ENCODE assay signal across 41 mouse cellular contexts in genomic region chr13:56304453-56304852, GRCm38 (mm10). TPM values are rescaled to one million over a fixed set of nuclear protein-coding genes. Genes with fewer than 3 reads are reported as not detected.
DNase-seq lines count a peak whose midpoint lies in the region; ATAC-seq and TF ChIP-seq lines count a peak whose summit lies in the region.
"Had no signal": no experiment of that assay in that cellular context is flagged by ENCODE, and none has a peak within 500 bp of the region (broad histone marks: within the 10 kb centered on the region; RNA-seq: fewer than 3 reads in every experiment).

No protein-coding gene starts in this region.

- 57% methylated on average over 4 of the region's 4 CpGs for WGBS in kidney, postnatal 0 days
- WGBS in embryonic facial prominence, embryonic 13.5 days = 47% methylated on average over 4 of the region's 4 CpGs
- WGBS in limb, embryonic 10.5 days = 52% methylated on average over 4 of the region's 4 CpGs
- WGBS in limb, embryonic 15.5 days = 26% methylated on average over 4 of the region's 4 CpGs
- WGBS in midbrain, embryonic 11.5 days = 67% methylated on average over 4 of the region's 4 CpGs

- no peak overlapping the region for H3K27ac ChIP-seq in kidney, postnatal 0 days
- H3K27ac ChIP-seq in embryonic facial prominence, embryonic 13.5 days = 0 out of 2 replicates have a peak overlapping the region, but pooled peaks have one; percentile 57
- peak overlapping the region; percentile 81 for H3K27ac ChIP-seq in limb, embryonic 10.5 days
- peak overlapping the region; percentile 89 for H3K27ac ChIP-seq in limb, embryonic 15.5 days
- no peak overlapping the region for H3K27ac ChIP-seq in midbrain, embryonic 11.5 days (ENCODE audit: low read depth, low read length)
- H3K27ac ChIP-seq: hindbrain, embryonic 12.5 days; hindbrain, postnatal 0 days; intestine, embryonic 15.5 days; layer of hippocampus, adult 2 months; liver, embryonic 12.5 days; neural tube, embryonic 15.5 days; stomach, embryonic 15.5 days had no signal

- no peaks in the 10 kb centered on the region for H3K9me3 ChIP-seq in kidney, postnatal 0 days (replicated peaks; ENCODE audit: low read length)
- no peaks in the 10 kb centered on the region for H3K9me3 ChIP-seq in embryonic facial prominence, embryonic 13.5 days
- H3K9me3 ChIP-seq in limb, embryonic 10.5 days (replicated peaks) = no peaks in the 10 kb centered on the region
- no peaks in the 10 kb centered on the region for H3K9me3 ChIP-seq in limb, embryonic 15.5 days
- no peaks in the 10 kb centered on the region for H3K9me3 ChIP-seq in midbrain, embryonic 11.5 days (ENCODE audit: control insufficient read depth, low read length)
- H3K9me3 ChIP-seq: embryonic facial prominence, embryonic 15.5 days; hindbrain, embryonic 12.5 days; intestine, embryonic 15.5 days; liver, embryonic 12.5 days; neural tube, embryonic 15.5 days; stomach, embryonic 15.5 days had no signal

- H3K9ac ChIP-seq in kidney, postnatal 0 days (ENCODE audit: low read depth, low read length) = no peak overlapping the region
- no peak overlapping the region for H3K9ac ChIP-seq in embryonic facial prominence, embryonic 13.5 days
- H3K9ac ChIP-seq in limb, embryonic 15.5 days = no peak overlapping the region
- no peak overlapping the region for H3K9ac ChIP-seq in midbrain, embryonic 11.5 days (ENCODE audit: low read length)
- H3K9ac ChIP-seq: embryonic facial prominence, embryonic 15.5 days; hindbrain, embryonic 12.5 days; intestine, embryonic 15.5 days; liver, embryonic 12.5 days; liver, postnatal 0 days; neural tube, embryonic 15.5 days; stomach, embryonic 15.5 days had no signal

- ATAC-seq in kidney, postnatal 0 days (replicated peaks; ENCODE audit: low FRiP score, low read depth) = no peak
- ATAC-seq in embryonic facial prominence, embryonic 13.5 days (ENCODE audit: insufficient number of reproducible peaks, insufficient read depth, low FRiP score, low TSS enrichment, low read depth) = no peak
- no peak for ATAC-seq in limb, embryonic 15.5 days (ENCODE audit: insufficient number of reproducible peaks, low FRiP score, low TSS enrichment, low read depth)
- no peak for ATAC-seq in midbrain, embryonic 11.5 days (ENCODE audit: low FRiP score)
- ATAC-seq: activated CD4-positive, CD25-positive, alpha-beta regulatory T cell, adult 4 months; forebrain, embryonic 14.5 days; hindbrain, postnatal 0 days; intestine, embryonic 15.5 days; liver, embryonic 12.5 days; liver, postnatal 0 days had no signal

- no peaks in the 10 kb centered on the region for H3K27me3 ChIP-seq in kidney, postnatal 0 days (ENCODE audit: insufficient read depth, low read length)
- H3K27me3 ChIP-seq in embryonic facial prominence, embryonic 13.5 days = no peaks in the 10 kb centered on the region
- H3K27me3 ChIP-seq in limb, embryonic 10.5 days (ENCODE audit: low read depth, poor library complexity, severe bottlenecking) = no peaks in the 10 kb centered on the region
- H3K27me3 ChIP-seq in limb, embryonic 15.5 days = no peaks in the 10 kb centered on the region
- no peaks in the 10 kb centered on the region for H3K27me3 ChIP-seq in midbrain, embryonic 11.5 days (ENCODE audit: control insufficient read depth, insufficient read depth, low read length)
- H3K27me3 ChIP-seq: embryonic facial prominence, embryonic 15.5 days; intestine, embryonic 15.5 days had no signal

- H3K4me3 ChIP-seq in kidney, postnatal 0 days (replicated peaks; ENCODE audit: low read depth, low read length) = no peak overlapping the region
- H3K4me3 ChIP-seq in embryonic facial prominence, embryonic 13.5 days = no peak overlapping the region
- no peak overlapping the region for H3K4me3 ChIP-seq in limb, embryonic 10.5 days
- H3K4me3 ChIP-seq in limb, embryonic 15.5 days = no peak overlapping the region
- H3K4me3 ChIP-seq in midbrain, embryonic 11.5 days (ENCODE audit: low read depth, low read length) = no peak overlapping the region
- H3K4me3 ChIP-seq: embryonic facial prominence, embryonic 15.5 days; hindbrain, embryonic 12.5 days; intestine, embryonic 15.5 days; layer of hippocampus, adult 2 months; liver, embryonic 12.5 days; neural tube, embryonic 15.5 days; stomach, embryonic 15.5 days had no signal

- no peak overlapping the region for H3K4me2 ChIP-seq in kidney, postnatal 0 days (ENCODE audit: low read length)
- H3K4me2 ChIP-seq in embryonic facial prominence, embryonic 13.5 days = no peak overlapping the region
- H3K4me2 ChIP-seq in limb, embryonic 15.5 days = 0 out of 2 replicates have a peak overlapping the region, but pooled peaks have one; percentile 10
- no peak overlapping the region for H3K4me2 ChIP-seq in midbrain, embryonic 11.5 days
- H3K4me2 ChIP-seq: embryonic facial prominence, embryonic 15.5 days; heart, embryonic 11.5 days; hindbrain, embryonic 12.5 days; intestine, embryonic 15.5 days; liver, embryonic 12.5 days; neural tube, embryonic 15.5 days; stomach, embryonic 15.5 days had no signal

- no peak for TF ChIP-seq CTCF in kidney, postnatal 0 days (IDR thresholded peaks at IDR 0.05; ENCODE audit: low read depth)

- no peaks in the 10 kb centered on the region for H3K36me3 ChIP-seq in kidney, postnatal 0 days (ENCODE audit: insufficient read depth, low read length)
- no peaks in the 10 kb centered on the region for H3K36me3 ChIP-seq in embryonic facial prominence, embryonic 13.5 days
- H3K36me3 ChIP-seq in limb, embryonic 10.5 days = no peaks in the 10 kb centered on the region
- H3K36me3 ChIP-seq in limb, embryonic 15.5 days = no peaks in the 10 kb centered on the region
- H3K36me3 ChIP-seq in midbrain, embryonic 11.5 days (ENCODE audit: control insufficient read depth, insufficient read depth, low read length) = no peaks in the 10 kb centered on the region
- H3K36me3 ChIP-seq: embryonic facial prominence, embryonic 15.5 days; hindbrain, embryonic 12.5 days; intestine, embryonic 15.5 days; liver, embryonic 12.5 days; neural tube, embryonic 15.5 days; stomach, embryonic 15.5 days had no signal

- DNase-seq in kidney, postnatal 0 days (ENCODE audit: low spot score) = peak; percentile 39
- no peak for DNase-seq in kidney, adult 11 months
- no peak for DNase-seq in limb, embryonic 10.5 days (ENCODE audit: low spot score)
- DNase-seq in layer of hippocampus, postnatal 25 days (ENCODE audit: extremely low spot score in 1 of 2, low spot score in 1 of 2) = no peak
- no peak for DNase-seq in midbrain, embryonic 11.5 days (ENCODE audit: low spot score, missing footprints)
- DNase-seq: adrenal gland, adult 8-10 months; cerebellum, adult 2 months; cerebellum, postnatal 25 days; gastrocnemius, postnatal 25 days; heart, adult 18-20 months; heart, postnatal 36 days; kidney, postnatal 36 days; liver, postnatal 0 days; lung, postnatal 4 days; midbrain, embryonic 14.5 days; retina, postnatal 1 day; right cerebral cortex, postnatal 14 days had no signal

- no peaks in the 10 kb centered on the region for H3K4me1 ChIP-seq in kidney, postnatal 0 days (replicated peaks; ENCODE audit: insufficient read depth, low read length)
- H3K4me1 ChIP-seq in embryonic facial prominence, embryonic 13.5 days = peaks cover 31% of the 10 kb centered on the region
- H3K4me1 ChIP-seq in limb, embryonic 10.5 days = peaks cover 58% of the 10 kb centered on the region
- H3K4me1 ChIP-seq in limb, embryonic 15.5 days = peaks cover 43% of the 10 kb centered on the region
- peaks cover 3% of the 10 kb centered on the region; the same call in 1 of the 2 replicates for H3K4me1 ChIP-seq in midbrain, embryonic 11.5 days (ENCODE audit: control insufficient read depth, insufficient read depth, low read length)
- H3K4me1 ChIP-seq: intestine, embryonic 15.5 days; liver, embryonic 12.5 days; neural tube, embryonic 15.5 days; stomach, embryonic 15.5 days had no signal

RNA-seq across cellular contexts. Expression of gene Cxcl14, which starts 8.1 kb away (rescaled TPM):
- 76.4 and 88.1 TPM in 2 replicates for polyA plus RNA-seq in kidney, postnatal 0 days (2015; fragmentation: Nextera tagmentation; extraction: Ambion mirVana)
- 589 and 679 TPM in 2 replicates for polyA plus RNA-seq in embryonic facial prominence, embryonic 13.5 days (2015; fragmentation: Nextera tagmentation; extraction: Ambion mirVana)
- polyA plus RNA-seq in limb, embryonic 10.5 days (2016; fragmentation: Nextera tagmentation; extraction: Ambion mirVana) = 29.8 and 112 TPM in 2 replicates
- polyA plus RNA-seq in limb, embryonic 15.5 days (2015; fragmentation: Nextera tagmentation; extraction: Ambion mirVana) = 624 and 644 TPM in 2 replicates
- total RNA-seq in layer of hippocampus, postnatal 25 days (2021) = 100 to 1,000 TPM; 121 to 137 TPM
- polyA plus RNA-seq in midbrain, embryonic 11.5 days (2014; fragmentation: Nextera tagmentation; extraction: Ambion mirVana) = 9.2 and 9.3 TPM in 2 replicates
- total RNA-seq: CH12.LX; megakaryocyte-erythroid progenitor cell, adult 5-6 weeks had no signal
- polyA plus RNA-seq: activated CD4-positive, CD25-positive, alpha-beta regulatory T cell, adult 4 months had no signal

RNA-seq across cellular contexts. Expression of gene Neurog1, which starts 52.5 kb away (rescaled TPM):
- not detected in 2 replicates for polyA plus RNA-seq in kidney, postnatal 0 days (2015; fragmentation: Nextera tagmentation; extraction: Ambion mirVana)
- polyA plus RNA-seq in embryonic facial prominence, embryonic 13.5 days (2015; fragmentation: Nextera tagmentation; extraction: Ambion mirVana) = 1.1 and 2.0 TPM in 2 replicates
- 0.11 TPM in 1 of 2 replicates, not detected in the other for polyA plus RNA-seq in limb, embryonic 10.5 days (2016; fragmentation: Nextera tagmentation; extraction: Ambion mirVana)
- polyA plus RNA-seq in limb, embryonic 15.5 days (2015; fragmentation: Nextera tagmentation; extraction: Ambion mirVana) = not detected in 2 replicates
- total RNA-seq in layer of hippocampus, postnatal 25 days (2021) = under 1 TPM; 0.21 to 0.25 TPM
- 35.6 and 42.1 TPM in 2 replicates for polyA plus RNA-seq in midbrain, embryonic 11.5 days (2014; fragmentation: Nextera tagmentation; extraction: Ambion mirVana)
- total RNA-seq: adrenal gland, adult 8-10 months; adrenal gland, postnatal 4 days; CH12.LX; gastrocnemius, adult 18-20 months; gastrocnemius, postnatal 25 days; heart, adult 18-20 months; heart, postnatal 36 days; layer of hippocampus, postnatal 14 days; left cerebral cortex, adult 8-10 months; left cerebral cortex, postnatal 36 days; megakaryocyte-erythroid progenitor cell, adult 5-6 weeks had no signal
- polyA plus RNA-seq: activated CD4-positive, CD25-positive, alpha-beta regulatory T cell, adult 4 months; C2C12; cerebellum, adult 2 months; heart, embryonic 16.5 days; intestine, embryonic 15.5 days; kidney, embryonic 14.5 days; liver, embryonic 12.5 days; liver, postnatal 0 days; stomach, embryonic 15.5 days; urinary bladder, adult 2 months had no signal

Comparison
In these comparisons a context has a peak if more than half of its experiments do, and no peak if none do; other contexts are left out.
1. H3K27ac ChIP-seq: peak in embryonic facial prominence, embryonic 13.5 days (single experiment), limb, embryonic 10.5 days (single experiment) and limb, embryonic 15.5 days (single experiment); none in kidney, postnatal 0 days (single experiment) and midbrain, embryonic 11.5 days (single experiment).
2. RNA of gene Neurog1, which starts 52.5 kb away (polyA plus RNA-seq): 35.6 to 42.1 TPM in midbrain, embryonic 11.5 days; 1.1 to 2.0 TPM in embryonic facial prominence, embryonic 13.5 days, 0.11 TPM in limb, embryonic 10.5 days, not detected in kidney, postnatal 0 days and not detected in limb, embryonic 15.5 days; every median in the first group is over 10 times any median in the second.